Mouse (Mus musculus) adrenal gland, adult 18-20 months (tissue): Measurements from ENCODE around the gene Zfp619. TPM values are rescaled to one million over a fixed set of nuclear protein-coding genes. Genes with fewer than 3 reads are reported as not detected.
"Not testable (repeated sequence)": the region's sequence is repeated elsewhere in the genome, so short reads cannot be mapped to it uniquely, and the experiment has no call there.

ENCODE experiments used
- DNase-seq, 2 experiments: peaks; one replicate each; pipeline ENCODE4 v3.0.0; 2021 to 2022; ENCODE audit warnings: low spot score in 2 of 2
- long read RNA-seq, 2 experiments: library from polyadenylated mRNA; stranded (forward); transcript quantifications; one replicate each; pipeline ENCODE4 v2.0.0; 2021
- total RNA-seq, 2 experiments: library from RNA; stranded (reverse); gene quantifications; 1 replicate in 1 of 2; 2 replicates in 1 of 2; pipeline ENCODE4 v1.2.3; 2021

Gene Zfp619
- 1 to 10 TPM; 1.7 to 2.0 TPM for total RNA-seq
- long read RNA-seq, experiment 1, full-length matches to known transcripts: 1 of 1 reads
- long read RNA-seq, experiment 1, partial matches to known transcripts: 0 of 1 reads
- long read RNA-seq, experiment 1, other reads (novel, unspliced or antisense): 0 of 1 reads
- long read RNA-seq, experiment 2: 0 reads

- peak; percentile 89 to 91 for DNase-seq
Observed at GRCm38 (mm10) chr7:39517616-39518177, at the start of gene Zfp619. TSS of gene Zfp619 (plus strand) at chr7:39517766.

- DNase-seq: no peak
Observed at GRCm38 (mm10) chr7:39479013-39479412, 38.6 kb upstream of the Zfp619 start.

GRCm38 (mm10) chr7:39484384-39484783 lies 33.2 kb upstream of the Zfp619 start:
- no peak for DNase-seq

GRCm38 (mm10) chr7:39487159-39487853 lies 30.3 kb upstream of the Zfp619 start:
- peak in 1 of 2 experiments; percentile 2 for DNase-seq

GRCm38 (mm10) chr7:39487854-39488205 lies 29.7 kb upstream of the Zfp619 start:
- no peak for DNase-seq

GRCm38 (mm10) chr7:39494646-39495045 lies 22.9 kb upstream of the Zfp619 start:
- no peak for DNase-seq

GRCm38 (mm10) chr7:39504100-39504499 lies 13.5 kb upstream of the Zfp619 start:
- DNase-seq: no peak

GRCm38 (mm10) chr7:39518362-39518761 lies 796 bp downstream of the Zfp619 start:
- DNase-seq: peak; percentile 10 to 22

- DNase-seq: no peak
Observed at GRCm38 (mm10) chr7:39523703-39524424, 6.3 kb downstream of the Zfp619 start.

GRCm38 (mm10) chr7:39543151-39543550 lies 25.6 kb downstream of the Zfp619 start:
- no peak for DNase-seq

GRCm38 (mm10) chr7:39544242-39545111 lies 26.9 kb downstream of the Zfp619 start:
- DNase-seq: peak; percentile 69 to 70

GRCm38 (mm10) chr7:39545134-39545533 lies 27.6 kb downstream of the Zfp619 start:
- DNase-seq: no peak

- peak in 1 of 2 experiments; percentile 28 for DNase-seq
Observed at GRCm38 (mm10) chr7:39549336-39549735, 31.8 kb downstream of the Zfp619 start.

- peak; percentile 88 to 89 for DNase-seq
Observed at GRCm38 (mm10) chr7:39551976-39552891, 34.7 kb downstream of the Zfp619 start.

GRCm38 (mm10) chr7:39552993-39553392 lies 35.4 kb downstream of the Zfp619 start:
- DNase-seq: no peak

- DNase-seq: no peak
Observed at GRCm38 (mm10) chr7:39553871-39554270, 36.3 kb downstream of the Zfp619 start.

- no peak for DNase-seq
Observed at GRCm38 (mm10) chr7:39580066-39580465, 62.5 kb downstream of the Zfp619 start.

GRCm38 (mm10) chr7:39580601-39581000 lies 63.0 kb downstream of the Zfp619 start:
- no peak for DNase-seq

- DNase-seq: not testable (repeated sequence)
Observed at GRCm38 (mm10) chr7:39586834-39587233, 69.3 kb downstream of the Zfp619 start.

GRCm38 (mm10) chr7:39588037-39588436 lies 70.5 kb downstream of the Zfp619 start:
- DNase-seq: no peak
